Mouse (Mus musculus) lung, embryonic 15.5 days (tissue): ENCODE results near the gene Ttc23. TPM values are rescaled to one million over a fixed set of nuclear protein-coding genes. Genes with fewer than 3 reads are reported as not detected.

Experiments used
- ATAC-seq: fragments of 200-750 bp; cut with Nextera tagmentation; 2 replicates; pipeline ENCODE4 v1.8.0; 2017; ENCODE audit warnings: moderate number of reproducible peaks, borderline replicate concordance; ENCODE audit not compliant: low FRiP score, low TSS enrichment; ENCODE audit errors: extremely low read depth
- H3K27ac ChIP-seq: fragments of 300-500 bp; sonication (generic); 2 replicates; pipeline ENCODE4 v1.5.1; 2015; ENCODE audit warnings: moderate library complexity, mild to moderate bottlenecking, inconsistent platforms
- H3K27me3 ChIP-seq: fragments of 300-500 bp; sonication (generic); 2 replicates; pipeline ENCODE4 v1.6.1; 2015; ENCODE audit warnings: inconsistent platforms
- H3K36me3 ChIP-seq: fragments of 300-500 bp; sonication (generic); 2 replicates; pipeline ENCODE4 v1.6.1; 2015; ENCODE audit warnings: inconsistent platforms
- H3K4me1 ChIP-seq: fragments of 300-500 bp; sonication (generic); 2 replicates; pipeline ENCODE4 v1.6.1; 2015; ENCODE audit warnings: inconsistent platforms
- H3K4me2 ChIP-seq: fragments of 300-500 bp; sonication (generic); 2 replicates; pipeline ENCODE4 v1.6.1; 2015; ENCODE audit warnings: inconsistent platforms, mild to moderate bottlenecking, moderate library complexity
- H3K4me3 ChIP-seq: fragments of 300-500 bp; sonication (generic); 2 replicates; pipeline ENCODE4 v1.5.1; 2015; ENCODE audit warnings: mild to moderate bottlenecking, inconsistent platforms
- H3K9ac ChIP-seq: fragments of 300-500 bp; sonication (generic); 2 replicates; pipeline ENCODE4 v1.6.1; 2015; ENCODE audit warnings: inconsistent platforms
- H3K9me3 ChIP-seq: fragments of 300-500 bp; sonication (generic); 2 replicates; pipeline ENCODE4 v1.6.1; 2016; ENCODE audit warnings: inconsistent platforms
- WGBS: fragments of 180-500 bp; shearing (Covaris S2); methylation state at CpG from one replicate; pipeline ENCODE4 v1.1.7; 2015; 5-methylcytosine and 5-hydroxymethylcytosine counted together
- polyA plus RNA-seq: library from polyadenylated mRNA; unstranded; fragments of >200 nt; fragmentation: Nextera tagmentation; extraction: Ambion mirVana; gene quantifications from 2 replicates; pipeline ENCODE4 v1.2.1, GENCODE M21; 2015

Gene Ttc23
- polyA plus RNA-seq, 1 experiment from 2014 or later, result 26.8 TPM

DNA sequence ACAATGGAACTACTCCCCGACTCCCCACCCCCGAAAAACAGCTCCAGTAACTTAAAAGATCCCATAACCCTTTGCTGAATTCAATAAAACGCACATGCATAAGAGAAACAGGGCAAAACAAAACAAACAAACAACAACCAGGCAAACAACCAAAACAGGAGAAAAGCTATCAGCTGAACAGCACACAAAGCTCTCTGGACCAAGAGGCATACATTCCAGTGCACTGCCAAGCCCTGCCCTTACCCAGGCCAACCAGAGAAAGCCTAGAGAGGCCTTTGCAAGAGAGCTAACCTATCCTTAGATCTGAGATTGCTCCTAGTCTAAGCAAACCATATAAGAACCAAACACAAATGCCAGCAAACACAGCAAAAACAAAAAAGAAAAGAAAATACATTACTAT is 25.1 kb upstream of the Ttc23 start:
- 80% methylated on average over 3 of the region's 3 CpGs for WGBS
- Histone ChIP-seq H3K27ac (no peak overlapping the region), H3K9ac (no peak overlapping the region), H3K4me3 (no peak overlapping the region), H3K9me3 (no peaks in the 10 kb centered on the region), H3K36me3 (no peaks in the 10 kb centered on the region), H3K4me2 (no peak overlapping the region), H3K27me3 (no peaks in the 10 kb centered on the region), H3K4me1 (no peaks in the 10 kb centered on the region; the same call in 1 of the 2 replicates)
- ATAC-seq, result no peak

DNA sequence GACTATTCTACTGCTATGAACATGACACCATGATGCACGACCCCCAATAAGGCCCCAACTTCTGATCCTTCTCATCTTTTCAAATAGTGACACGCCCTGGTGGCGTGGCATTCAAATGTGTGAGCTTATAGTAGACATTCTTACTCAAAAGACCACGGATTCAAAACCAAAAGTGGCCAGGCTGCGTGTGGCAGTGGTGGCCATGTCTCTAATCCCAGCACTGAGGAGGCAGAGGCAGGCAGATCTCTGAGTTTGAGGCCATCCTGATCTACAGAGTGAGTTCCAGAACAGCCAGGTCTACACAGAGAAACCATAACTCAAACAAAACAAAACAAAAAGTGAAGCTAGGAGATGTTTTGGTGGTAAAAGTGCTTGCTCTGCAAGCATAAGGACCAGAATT is 20.5 kb upstream of the Ttc23 start:
- no peak overlapping the region for H3K27ac ChIP-seq
- no peaks in the 10 kb centered on the region for H3K4me1 ChIP-seq
- no peak overlapping the region for H3K4me2 ChIP-seq
- no peaks in the 10 kb centered on the region for H3K27me3 ChIP-seq
- H3K9me3 ChIP-seq, result no peaks in the 10 kb centered on the region
- WGBS, result 80% methylated on average over 5 of the region's 5 CpGs
- no peak for ATAC-seq
- H3K36me3 ChIP-seq, result no peaks in the 10 kb centered on the region
- H3K9ac ChIP-seq, result no peak overlapping the region
- no peak overlapping the region for H3K4me3 ChIP-seq

DNA sequence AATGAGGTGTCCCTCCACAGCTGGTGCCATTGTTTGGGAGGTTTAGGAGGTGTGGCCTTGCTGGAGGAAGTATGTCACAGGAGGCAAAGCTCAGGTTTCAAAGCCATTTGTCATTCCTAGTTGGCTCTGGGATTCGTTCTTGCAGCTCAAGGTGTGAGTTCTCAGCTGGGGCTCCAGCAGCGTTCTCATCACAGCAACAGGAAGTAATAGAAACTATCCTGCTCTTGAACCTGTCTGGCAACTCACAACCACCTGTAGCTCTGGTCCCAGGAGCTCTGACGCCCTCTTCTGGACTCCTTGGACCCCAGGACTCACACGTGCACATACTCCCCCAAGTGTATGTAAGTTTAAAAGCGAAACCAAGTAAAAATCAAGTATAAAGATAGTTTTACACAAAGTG is 17.5 kb upstream of the Ttc23 start:
- H3K9me3 ChIP-seq, result no peaks in the 10 kb centered on the region
- no peak overlapping the region for H3K4me3 ChIP-seq
- H3K27me3 ChIP-seq, result no peaks in the 10 kb centered on the region
- no peak overlapping the region for H3K9ac ChIP-seq
- no peak for ATAC-seq
- H3K4me2 ChIP-seq, result no peak overlapping the region
- H3K36me3 ChIP-seq, result no peaks in the 10 kb centered on the region
- no peaks in the 10 kb centered on the region for H3K4me1 ChIP-seq
- WGBS, result 50% methylated on average over 5 of the region's 5 CpGs
- H3K27ac ChIP-seq, result no peak overlapping the region

DNA sequence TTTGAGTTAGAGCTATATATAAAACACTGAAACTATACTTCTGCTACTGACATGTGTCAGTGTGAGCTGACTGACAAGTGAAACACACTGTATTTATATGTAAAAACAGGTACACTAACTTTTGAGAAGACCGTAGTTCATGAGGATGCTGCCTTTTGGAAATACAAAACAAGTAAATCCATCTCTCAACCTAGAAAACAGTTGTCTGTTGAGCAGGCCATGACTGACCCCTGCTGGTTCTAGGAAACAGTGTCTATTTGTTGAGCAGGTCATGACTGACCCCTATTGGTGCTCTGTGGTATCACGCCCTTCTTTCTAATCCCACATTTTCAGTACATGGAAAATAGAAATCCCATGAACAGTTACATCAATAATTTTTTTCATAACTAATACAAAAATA is 16.4 kb upstream of the Ttc23 start:
- Histone ChIP-seq H3K36me3 (no peaks in the 10 kb centered on the region), H3K27me3 (no peaks in the 10 kb centered on the region), H3K9me3 (no peaks in the 10 kb centered on the region), H3K4me2 (no peak overlapping the region), H3K27ac (no peak overlapping the region), H3K4me1 (no peaks in the 10 kb centered on the region), H3K9ac (no peak overlapping the region), H3K4me3 (no peak overlapping the region)
- ATAC-seq, result peak; percentile 46; the same call in 1 of the 2 replicates
- WGBS, result 10% methylated on average over 2 of the region's 2 CpGs

DNA sequence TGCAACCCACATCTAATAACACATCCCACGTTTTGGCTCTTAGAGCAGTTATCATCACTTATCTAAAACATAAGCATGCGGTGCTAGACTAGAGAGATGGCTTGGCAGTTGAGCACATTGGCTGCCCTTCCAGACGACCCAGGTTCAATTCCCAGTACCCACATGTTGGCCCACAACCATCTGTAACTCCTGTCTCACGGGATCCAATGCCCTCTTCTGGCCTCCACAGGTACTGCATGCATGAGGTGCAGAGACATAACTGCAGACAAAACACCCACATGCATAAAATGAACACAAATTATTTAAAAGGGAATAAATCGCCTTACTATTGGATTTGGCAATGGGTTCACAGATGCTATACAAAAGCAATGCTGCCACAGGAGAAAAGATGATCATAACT is 14.8 kb upstream of the Ttc23 start:
- H3K27me3 ChIP-seq, result no peaks in the 10 kb centered on the region

DNA sequence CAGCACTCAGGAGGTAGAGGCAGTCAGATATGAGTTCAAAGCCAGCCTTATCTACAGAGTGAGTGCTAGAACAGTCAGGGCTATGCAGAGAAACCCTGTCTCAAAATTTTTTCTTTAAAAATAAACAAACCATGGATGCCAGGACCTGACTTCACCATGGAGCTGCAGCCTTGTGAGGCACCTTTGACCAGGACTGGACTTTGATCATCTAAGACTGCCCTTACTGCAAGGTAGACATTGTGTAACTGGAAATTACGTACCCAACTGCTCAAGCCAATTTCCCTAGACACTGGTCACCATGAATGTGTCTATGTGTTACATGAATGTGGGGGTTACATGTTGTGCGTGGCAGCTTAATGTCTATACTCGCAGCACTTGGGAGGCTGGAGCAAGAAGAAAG is 13.0 kb upstream of the Ttc23 start:
- ATAC-seq, result no peak
- H3K27ac ChIP-seq, result no peak overlapping the region
- H3K9me3 ChIP-seq, result no peaks in the 10 kb centered on the region
- no peaks in the 10 kb centered on the region for H3K27me3 ChIP-seq
- H3K4me1 ChIP-seq, result peaks cover 2% of the 10 kb centered on the region
- H3K4me3 ChIP-seq, result no peak overlapping the region
- H3K9ac ChIP-seq, result no peak overlapping the region
- H3K4me2 ChIP-seq, result no peak overlapping the region
- 82% methylated on average over 3 of the region's 3 CpGs for WGBS
- no peaks in the 10 kb centered on the region for H3K36me3 ChIP-seq

More for the DNA sequence above, 14.8 kb upstream of the Ttc23 start:
- H3K36me3 ChIP-seq, result no peaks in the 10 kb centered on the region
- H3K4me3 ChIP-seq, result no peak overlapping the region
- WGBS, result 81% methylated on average over 5 of the region's 5 CpGs
- no peak overlapping the region for H3K9ac ChIP-seq
- H3K9me3 ChIP-seq, result no peaks in the 10 kb centered on the region
- no peak overlapping the region for H3K27ac ChIP-seq
- no peak for ATAC-seq
- H3K4me2 ChIP-seq, result no peak overlapping the region
- no peaks in the 10 kb centered on the region for H3K4me1 ChIP-seq

DNA sequence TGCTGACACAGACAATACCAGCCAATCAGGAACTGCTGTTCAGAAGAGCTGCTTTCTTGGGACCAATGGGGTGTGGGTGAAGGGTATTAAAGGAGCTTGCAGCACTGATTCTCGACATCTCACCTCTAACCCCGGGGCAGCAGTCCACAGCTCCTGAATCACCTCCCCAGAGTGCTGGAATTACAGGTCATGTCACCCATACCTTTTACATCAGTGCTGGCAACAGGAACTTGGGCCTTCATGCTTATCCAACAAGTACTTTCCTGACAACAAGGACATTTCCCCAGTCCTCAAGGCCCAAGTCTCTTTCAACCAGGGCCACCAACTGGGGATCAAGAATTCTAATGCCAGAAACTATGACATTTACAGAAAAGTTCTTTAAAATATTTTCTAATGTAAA is 11.0 kb upstream of the Ttc23 start:
- H3K27me3 ChIP-seq, result no peaks in the 10 kb centered on the region
- no peak overlapping the region for H3K9ac ChIP-seq
- no peaks in the 10 kb centered on the region for H3K9me3 ChIP-seq
- no peaks in the 10 kb centered on the region for H3K36me3 ChIP-seq
- H3K27ac ChIP-seq, result no peak overlapping the region
- no peak overlapping the region for H3K4me2 ChIP-seq
- peaks cover 4% of the 10 kb centered on the region for H3K4me1 ChIP-seq
- WGBS, result 60% methylated on average over 2 of the region's 2 CpGs
- ATAC-seq, result no peak
- no peak overlapping the region for H3K4me3 ChIP-seq

DNA sequence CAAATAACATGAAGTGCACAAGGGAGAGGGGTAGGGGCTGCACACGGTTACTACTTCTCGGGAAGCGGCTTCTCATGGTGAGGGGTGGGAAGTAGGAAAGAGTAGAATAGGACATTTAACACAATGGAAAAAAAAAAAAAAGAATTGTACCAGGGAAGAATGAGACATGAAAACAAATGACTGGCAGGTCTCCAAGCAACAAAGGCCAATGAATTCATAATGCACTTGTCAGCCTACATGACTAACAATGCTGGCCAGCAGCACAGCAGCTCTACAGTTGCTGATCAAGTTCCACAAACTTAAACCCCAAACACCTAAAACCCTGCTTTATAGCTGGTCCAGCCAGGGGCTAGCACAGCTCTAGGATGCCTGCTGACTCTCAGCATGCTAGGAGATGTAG is 8.2 kb upstream of the Ttc23 start:
- Histone ChIP-seq H3K9ac (no peak overlapping the region), H3K27ac (0 out of 2 replicates have a peak overlapping the region, but pooled peaks have one; percentile 15), H3K4me3 (no peak overlapping the region), H3K27me3 (no peaks in the 10 kb centered on the region), H3K36me3 (no peaks in the 10 kb centered on the region), H3K4me1 (peaks cover 8% of the 10 kb centered on the region), H3K4me2 (no peak overlapping the region), H3K9me3 (no peaks in the 10 kb centered on the region)
- ATAC-seq, result no peak
- WGBS, result 63% methylated on average over 3 of the region's 3 CpGs

DNA sequence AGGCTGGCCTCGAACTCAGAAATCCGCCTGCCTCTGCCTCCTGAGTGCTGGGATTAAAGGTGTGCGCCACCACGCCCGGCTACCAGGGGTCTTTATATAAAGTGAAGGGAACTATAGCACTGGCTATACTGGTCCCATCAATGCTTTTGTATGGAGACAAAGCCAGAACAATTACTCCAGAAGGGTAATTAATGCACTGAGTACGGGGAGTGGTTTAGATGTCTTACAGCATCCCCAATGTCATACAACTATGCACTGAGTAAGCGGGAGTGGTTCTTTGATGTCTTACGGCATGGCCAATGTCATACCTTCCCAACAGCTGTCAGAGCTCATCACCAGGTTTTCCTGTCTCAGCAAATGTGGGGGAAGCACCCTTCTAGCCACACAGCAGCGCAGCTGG is 4.3 kb upstream of the Ttc23 start:
- H3K9ac ChIP-seq, result no peak overlapping the region
- peaks cover 24% of the 10 kb centered on the region for H3K4me1 ChIP-seq
- no peaks in the 10 kb centered on the region for H3K9me3 ChIP-seq
- H3K27me3 ChIP-seq, result no peaks in the 10 kb centered on the region
- no peaks in the 10 kb centered on the region for H3K36me3 ChIP-seq
- H3K4me2 ChIP-seq, result no peak overlapping the region
- no peak overlapping the region for H3K27ac ChIP-seq
- WGBS, result 90% methylated on average over 9 of the region's 9 CpGs
- no peak overlapping the region for H3K4me3 ChIP-seq
- ATAC-seq, result no peak

DNA sequence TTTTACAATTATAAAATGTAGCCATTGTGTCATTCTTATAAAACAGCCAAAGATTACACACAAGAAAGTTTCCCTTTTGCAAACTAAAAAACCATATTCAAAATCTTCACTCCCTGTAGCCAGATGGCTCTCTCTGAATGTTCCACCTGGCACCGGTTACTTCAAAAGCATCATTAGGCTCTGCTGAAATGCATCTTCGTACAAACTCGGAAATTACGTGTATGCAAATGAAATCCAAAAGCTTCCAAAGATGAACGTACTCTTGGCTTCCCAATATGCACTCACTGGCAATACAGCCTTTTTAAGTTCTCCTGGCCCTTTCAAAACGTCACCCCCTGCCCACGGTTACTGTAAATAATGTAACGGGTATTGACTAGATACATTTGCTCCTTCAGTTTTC is 2.9 kb upstream of the Ttc23 start:
- no peaks in the 10 kb centered on the region for H3K36me3 ChIP-seq
- peak overlapping the region; percentile 65 for H3K4me3 ChIP-seq
- H3K27ac ChIP-seq, result no peak overlapping the region
- peaks cover 33% of the 10 kb centered on the region for H3K4me1 ChIP-seq
- peak overlapping the region; percentile 68 for H3K9ac ChIP-seq
- 37% methylated on average over 8 of the region's 8 CpGs for WGBS
- peak overlapping the region; percentile 73 for H3K4me2 ChIP-seq
- no peaks in the 10 kb centered on the region for H3K27me3 ChIP-seq
- no peak for ATAC-seq
- no peaks in the 10 kb centered on the region for H3K9me3 ChIP-seq

DNA sequence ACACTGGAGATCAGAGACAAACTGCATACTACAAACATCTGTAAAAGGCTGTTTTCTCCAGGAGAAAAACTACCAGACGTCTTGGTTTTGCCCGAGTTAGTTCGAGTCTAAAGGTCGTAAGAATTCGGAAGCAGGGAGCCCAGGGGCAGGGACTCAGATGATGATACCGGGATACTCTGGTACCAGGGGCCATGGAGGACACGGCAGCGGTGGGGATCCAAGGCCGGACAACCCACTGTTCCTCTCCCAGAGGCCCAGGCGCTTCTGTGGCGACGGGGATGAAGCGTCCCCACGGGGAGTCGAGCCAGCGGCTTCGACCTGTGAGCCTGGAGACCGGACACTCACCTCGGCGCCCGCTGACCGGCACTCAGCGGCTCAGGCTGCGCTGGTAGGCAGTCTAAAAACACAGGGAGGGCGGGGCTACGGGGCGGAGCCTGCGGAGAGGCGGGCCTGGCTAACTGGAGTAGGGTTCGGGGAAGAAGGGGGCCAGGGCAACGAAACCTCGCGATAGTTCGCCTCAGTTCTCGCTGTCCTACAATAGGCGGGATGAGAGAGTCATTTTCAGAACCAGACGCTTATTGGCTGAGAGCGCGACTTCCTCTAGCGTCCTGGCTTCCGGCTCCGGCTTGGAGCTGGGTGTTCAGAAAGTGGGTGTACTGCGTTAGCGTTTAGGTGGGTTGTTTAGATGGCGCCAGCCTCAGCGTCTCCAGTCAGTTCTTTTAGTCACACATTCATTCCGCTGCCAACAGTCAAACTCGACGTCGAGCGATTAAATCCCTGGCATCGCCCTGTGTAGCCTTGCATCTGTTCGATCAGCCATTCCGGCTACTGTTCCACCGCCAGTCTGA is 2.2 kb upstream of the Ttc23 start, which contains the start of gene Lrrc28:
Gene Lrrc28, minus strand, starts transcription at position 436 of the 848 bp plus-strand sequence.
- peak; percentile 98 for ATAC-seq

DNA sequence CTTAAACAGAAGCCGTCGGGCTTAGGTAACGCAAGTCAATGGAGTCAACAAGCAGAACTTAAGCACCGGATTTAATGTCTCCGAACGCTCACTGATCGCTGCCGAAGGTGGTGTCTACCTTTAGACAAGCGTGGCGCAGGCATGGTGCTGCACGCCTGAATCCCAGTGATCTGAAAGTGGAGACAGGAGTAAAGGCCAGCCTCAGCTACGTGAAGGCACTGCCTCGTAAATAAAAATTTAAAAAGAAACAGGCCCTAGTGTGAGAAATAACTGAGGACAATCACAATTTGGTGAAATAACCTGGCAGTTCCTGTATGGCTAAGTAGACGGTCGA is 1.6 kb upstream of the Ttc23 start:
- peak; percentile 4; the same call in 1 of the 2 replicates for ATAC-seq
- Histone ChIP-seq H3K36me3 (no peaks in the 10 kb centered on the region), H3K4me1 (peaks cover 38% of the 10 kb centered on the region), H3K9ac (peak overlapping the region; percentile 76), H3K9me3 (no peaks in the 10 kb centered on the region), H3K4me2 (peak overlapping the region; percentile 74), H3K4me3 (peak overlapping the region; percentile 65), H3K27ac (peak overlapping the region; percentile 78), H3K27me3 (no peaks in the 10 kb centered on the region)
- 1% methylated on average over 15 of the region's 15 CpGs for WGBS

More for the DNA sequence above, 2.2 kb upstream of the Ttc23 start, which contains the start of gene Lrrc28:
- Histone ChIP-seq H3K4me1 (peaks cover 34% of the 10 kb centered on the region), H3K4me2 (peak within 1 kb of the TSS; percentile 74), H3K36me3 (no peaks in the 10 kb centered on the region), H3K9ac (peak within 1 kb of the TSS; percentile 76), H3K27me3 (no peaks in the 10 kb centered on the region), H3K27ac (peak within 1 kb of the TSS; percentile 78), H3K4me3 (peak within 1 kb of the TSS; percentile 65), H3K9me3 (no peaks in the 10 kb centered on the region)
- WGBS, result under 1% methylated on average over 55 of the region's 55 CpGs
